Mouse (Mus musculus) heart, adult 8-10 months (tissue): Measurements from ENCODE around the gene Slc26a9. TPM values are rescaled to one million over a fixed set of nuclear protein-coding genes. Genes with fewer than 3 reads are reported as not detected.

Source experiments
- DNase-seq: peaks from one replicate; pipeline ENCODE4 v3.0.0; 2022; ENCODE audit warnings: low spot score
- total RNA-seq, 4 experiments: library from RNA; stranded (reverse); gene quantifications; 2 replicates each; pipeline ENCODE4 v1.2.4; 2022

The Slc26a9 gene
- under 1 TPM in 3 of 4 experiments, not detected in 1; 0.06 to 0.16 (median 0.09) TPM for total RNA-seq

DNA sequence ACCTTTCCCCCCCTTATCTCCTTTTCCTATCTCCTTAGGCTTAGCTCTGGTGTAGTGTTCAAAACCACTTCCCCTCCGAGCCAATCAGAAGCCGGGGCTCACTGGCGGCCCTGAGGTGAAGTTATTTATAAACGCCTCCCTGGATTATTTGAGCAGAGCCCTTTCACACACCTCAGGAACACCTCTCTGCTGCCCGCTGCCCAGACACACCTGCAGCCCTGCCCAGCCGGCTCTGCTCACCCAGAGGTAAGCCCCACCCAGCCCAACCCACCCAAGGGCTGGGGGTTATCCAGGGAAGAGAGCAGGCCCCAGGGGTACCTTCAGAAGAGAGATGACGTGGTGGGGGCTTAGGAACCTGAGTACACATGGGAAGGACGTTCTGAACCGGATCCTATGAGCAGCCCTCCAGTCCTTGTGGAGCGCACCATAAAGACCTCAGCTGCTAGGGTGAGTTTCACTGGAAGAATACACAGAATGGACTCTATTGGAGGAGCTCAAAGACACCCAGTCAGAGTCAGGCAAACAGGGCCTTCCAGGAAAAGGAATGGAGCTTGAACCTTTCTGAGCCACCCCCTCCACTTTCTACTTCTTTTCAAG lies at the start of gene Slc26a9:
Slc26a9 (plus strand) TSS at position 155 of the 597 bp plus-strand sequence.
- no peak for DNase-seq

DNA sequence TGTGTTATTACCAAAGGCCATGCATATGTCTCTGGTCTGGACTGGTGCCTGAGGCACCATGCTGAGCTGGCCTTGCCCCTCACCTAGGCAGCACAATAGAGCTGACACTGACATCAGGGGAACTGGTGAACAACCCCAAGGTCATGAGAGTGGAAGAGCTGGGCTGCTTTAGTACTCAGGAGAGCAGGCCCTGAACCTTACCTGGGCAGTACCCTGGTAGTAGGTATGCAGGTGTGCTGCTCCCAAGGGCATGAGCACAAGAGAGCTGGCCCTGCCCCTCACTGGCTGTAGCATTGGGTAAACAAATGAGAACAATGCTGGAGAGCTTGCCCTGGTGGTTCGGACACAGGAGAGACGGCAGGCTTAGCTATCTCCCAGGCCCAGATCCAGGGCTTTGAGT lies 48.5 kb upstream of the Slc26a9 start:
- no peak for DNase-seq

DNA sequence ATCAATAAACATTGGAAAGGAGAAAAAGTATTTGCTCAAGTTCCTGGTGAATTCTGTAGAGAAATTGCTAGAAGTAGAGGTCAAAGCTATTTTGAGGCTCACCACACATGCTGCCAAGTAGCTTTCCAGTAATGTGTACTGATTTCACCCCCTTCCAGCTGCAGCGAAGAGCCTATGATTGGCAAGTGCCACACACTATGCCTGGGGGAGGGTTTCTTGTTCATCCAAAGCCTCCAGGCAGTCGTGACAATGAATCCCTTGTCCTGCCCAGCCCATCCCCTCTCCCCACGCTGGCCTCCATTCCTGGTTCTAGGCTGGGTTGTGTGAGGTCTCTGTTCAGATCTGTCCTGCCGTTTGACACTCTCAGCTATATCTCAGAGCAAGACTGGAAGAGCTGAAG lies 47.5 kb upstream of the Slc26a9 start:
- no peak for DNase-seq

DNA sequence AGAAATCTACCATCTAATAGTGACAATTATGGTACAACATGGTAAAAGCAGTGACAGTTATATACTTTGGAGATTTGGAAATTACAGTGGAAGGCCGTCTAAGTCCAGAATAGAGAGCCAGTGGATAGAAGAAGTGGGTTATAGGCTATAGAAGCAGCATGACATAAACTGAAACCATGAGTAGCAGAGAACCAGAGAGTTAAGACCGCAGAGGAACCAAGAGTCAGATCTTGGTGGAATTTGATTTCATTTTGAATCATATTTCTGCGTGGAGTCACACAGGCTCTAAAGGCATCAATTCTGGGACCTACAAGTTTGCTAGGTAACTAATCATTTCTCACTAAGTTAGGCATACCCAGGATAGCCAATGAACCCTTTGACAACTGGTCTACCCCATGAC lies 45.1 kb upstream of the Slc26a9 start:
- no peak for DNase-seq

DNA sequence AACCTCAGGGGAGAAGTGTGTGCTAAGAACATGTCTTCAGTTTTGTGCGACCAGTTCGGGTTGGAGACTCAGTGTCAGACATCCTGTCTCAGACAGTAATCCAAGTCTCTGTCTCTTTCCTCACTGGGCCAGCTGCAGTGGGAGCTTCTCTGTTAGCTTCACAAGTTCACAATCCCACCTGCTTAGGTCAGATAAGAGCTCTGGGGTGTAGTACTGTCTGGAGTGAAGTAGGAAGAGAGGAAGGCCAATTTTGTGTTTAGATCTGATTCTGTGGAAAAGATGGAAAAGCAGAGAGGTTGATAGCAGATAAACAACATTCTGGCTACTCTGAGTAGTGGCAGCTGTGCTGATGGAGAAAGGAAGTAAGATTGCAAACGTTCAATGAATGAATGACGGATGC lies 44.2 kb upstream of the Slc26a9 start:
- no peak for DNase-seq

DNA sequence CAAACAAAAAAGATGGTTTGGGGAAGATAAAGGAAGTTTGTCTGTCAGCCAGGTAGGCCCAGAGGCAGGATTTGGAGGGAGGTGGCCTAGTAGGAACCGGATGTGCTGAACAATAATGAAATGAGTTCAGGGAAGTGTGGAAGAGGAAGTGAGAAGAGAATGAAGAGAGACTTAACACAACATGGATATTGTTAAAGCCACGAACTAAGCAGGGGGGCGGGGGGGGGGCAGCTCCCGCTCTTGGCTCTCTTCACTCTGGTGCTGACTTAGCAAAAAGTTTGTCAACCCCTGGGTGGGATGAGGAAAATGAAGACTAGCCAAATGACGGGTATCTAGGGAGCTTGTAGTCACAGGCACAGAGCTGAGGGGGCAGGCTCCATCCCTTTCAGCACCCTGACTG lies 43.4 kb upstream of the Slc26a9 start:
- no peak for DNase-seq

DNA sequence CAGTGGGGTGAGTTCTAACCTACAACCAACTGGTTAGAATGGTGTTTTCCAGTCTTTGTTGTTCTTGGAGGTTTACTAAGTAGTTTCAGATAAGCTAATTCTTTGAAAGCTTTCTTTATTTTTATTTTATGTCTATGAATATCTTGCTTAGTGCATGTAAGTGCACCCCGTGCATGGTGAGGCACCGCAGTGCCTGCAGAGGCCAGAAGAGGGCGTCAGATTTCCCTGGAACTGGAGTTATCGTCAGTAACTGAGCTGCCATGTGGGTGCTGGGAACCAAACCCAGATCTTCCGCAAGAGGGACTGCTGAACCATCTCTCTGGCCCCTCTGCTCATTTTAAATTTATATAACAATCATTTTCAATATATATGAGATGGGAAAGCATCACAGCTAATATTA lies 42.4 kb upstream of the Slc26a9 start:
- DNase-seq = no peak

DNA sequence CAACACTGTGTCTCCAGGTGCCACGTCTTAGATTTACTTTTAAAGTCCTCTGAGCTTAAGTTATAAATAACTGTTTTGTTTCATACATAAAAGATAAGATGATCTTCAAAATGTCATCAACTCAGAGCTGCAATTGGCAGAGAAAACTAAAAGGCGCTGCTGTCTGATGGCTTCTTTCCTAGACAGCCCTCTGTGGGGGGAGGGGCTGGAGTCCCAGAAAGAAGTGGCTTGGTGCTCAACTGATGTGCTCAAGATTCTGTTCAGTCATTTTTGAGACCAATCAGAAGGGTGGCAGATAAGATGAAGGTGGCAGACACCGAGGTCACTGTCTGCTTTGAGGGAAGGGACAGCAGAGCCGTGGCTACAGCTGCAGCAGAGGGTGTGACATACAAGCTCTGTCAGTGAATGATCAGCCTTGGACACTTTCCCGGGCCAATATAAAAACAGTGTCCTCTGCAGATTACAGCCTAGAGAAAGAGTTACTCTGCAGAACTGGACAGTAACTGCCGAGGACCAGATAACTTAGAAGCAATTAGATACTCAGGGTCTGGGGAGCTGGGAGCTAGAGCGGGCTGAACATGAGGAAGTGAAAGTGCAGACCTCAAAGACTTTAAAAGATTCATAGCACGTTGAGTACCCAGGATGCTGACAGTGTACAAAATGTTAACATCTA lies 41.6 kb upstream of the Slc26a9 start:
- no peak for DNase-seq

DNA sequence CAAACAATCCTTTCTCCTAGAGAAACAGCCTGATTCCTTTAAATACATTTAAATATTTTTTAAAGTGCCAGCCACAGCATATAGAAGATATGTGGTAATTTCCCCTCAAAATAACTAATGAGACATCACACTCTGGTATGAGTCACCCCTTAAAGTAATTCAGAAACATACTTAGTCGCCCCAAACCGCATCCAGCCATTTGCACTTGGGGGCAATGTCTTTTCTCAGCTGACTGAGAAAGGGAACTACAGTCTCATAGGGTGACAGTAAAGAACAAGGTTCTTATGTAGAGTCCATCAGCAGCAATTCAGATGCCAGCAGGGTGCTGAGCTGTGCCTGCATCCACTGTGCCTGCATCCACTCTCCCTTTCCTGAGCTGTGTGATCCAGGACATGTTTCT lies 40.3 kb upstream of the Slc26a9 start:
- no peak for DNase-seq

DNA sequence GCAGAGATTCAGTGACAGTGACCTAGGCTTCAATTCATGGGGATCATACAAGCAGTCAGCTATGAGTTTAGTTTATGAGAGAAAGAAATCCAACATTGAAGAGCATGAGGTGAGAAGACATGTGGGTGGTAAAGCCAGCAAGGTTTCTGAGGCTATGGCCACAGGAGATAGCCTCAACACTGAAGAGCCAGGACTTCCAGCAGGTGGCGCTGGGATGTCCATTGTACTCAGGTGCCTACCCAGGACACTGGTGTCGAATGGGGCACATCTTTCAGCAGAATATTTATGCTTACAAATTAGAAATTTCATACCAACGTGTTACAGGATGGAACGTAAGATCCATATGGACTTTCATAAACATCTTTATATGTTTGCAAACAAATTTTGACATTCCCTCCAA lies 35.5 kb upstream of the Slc26a9 start:
- DNase-seq = peak; percentile 28

DNA sequence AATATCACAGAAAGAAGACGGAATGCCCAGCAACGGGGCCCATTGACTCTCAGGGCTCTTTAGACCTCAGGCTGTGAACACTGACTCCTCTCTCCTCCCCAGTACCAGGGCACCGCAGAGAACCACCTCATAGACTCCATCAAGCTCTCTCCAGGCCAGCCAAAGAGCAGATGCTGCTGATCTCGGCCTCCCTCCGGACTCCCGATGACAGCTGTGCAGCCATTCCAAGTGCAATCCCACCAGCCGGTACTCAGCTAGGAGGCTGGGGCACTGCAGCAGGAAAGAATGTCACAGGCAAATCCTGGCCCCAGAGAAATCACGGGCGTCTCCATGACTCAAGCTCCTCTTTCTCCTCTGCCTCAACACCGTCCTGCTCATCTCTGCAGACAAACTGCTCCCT lies 32.3 kb upstream of the Slc26a9 start:
- DNase-seq = no peak

DNA sequence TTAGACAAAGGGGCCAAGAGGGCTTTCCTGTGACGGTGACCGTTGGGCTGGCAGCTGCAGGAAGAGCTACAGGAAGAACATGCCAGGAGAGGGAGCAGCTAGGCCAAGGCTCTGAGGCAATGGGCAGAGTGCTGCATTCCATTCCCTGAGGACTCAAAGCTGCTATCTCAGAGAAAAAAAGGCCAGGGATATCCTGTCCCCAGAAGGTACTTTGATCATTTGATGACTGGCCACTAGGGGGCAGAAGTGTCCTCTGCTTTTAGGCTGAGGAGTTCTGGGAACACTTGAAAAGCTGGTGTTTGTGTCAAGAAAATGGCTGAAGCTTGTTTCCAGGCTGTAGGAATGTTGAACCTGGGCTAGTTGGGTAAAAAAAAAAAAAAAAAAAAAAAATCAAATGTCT lies 31.4 kb upstream of the Slc26a9 start:
- DNase-seq = peak; percentile 83

DNA sequence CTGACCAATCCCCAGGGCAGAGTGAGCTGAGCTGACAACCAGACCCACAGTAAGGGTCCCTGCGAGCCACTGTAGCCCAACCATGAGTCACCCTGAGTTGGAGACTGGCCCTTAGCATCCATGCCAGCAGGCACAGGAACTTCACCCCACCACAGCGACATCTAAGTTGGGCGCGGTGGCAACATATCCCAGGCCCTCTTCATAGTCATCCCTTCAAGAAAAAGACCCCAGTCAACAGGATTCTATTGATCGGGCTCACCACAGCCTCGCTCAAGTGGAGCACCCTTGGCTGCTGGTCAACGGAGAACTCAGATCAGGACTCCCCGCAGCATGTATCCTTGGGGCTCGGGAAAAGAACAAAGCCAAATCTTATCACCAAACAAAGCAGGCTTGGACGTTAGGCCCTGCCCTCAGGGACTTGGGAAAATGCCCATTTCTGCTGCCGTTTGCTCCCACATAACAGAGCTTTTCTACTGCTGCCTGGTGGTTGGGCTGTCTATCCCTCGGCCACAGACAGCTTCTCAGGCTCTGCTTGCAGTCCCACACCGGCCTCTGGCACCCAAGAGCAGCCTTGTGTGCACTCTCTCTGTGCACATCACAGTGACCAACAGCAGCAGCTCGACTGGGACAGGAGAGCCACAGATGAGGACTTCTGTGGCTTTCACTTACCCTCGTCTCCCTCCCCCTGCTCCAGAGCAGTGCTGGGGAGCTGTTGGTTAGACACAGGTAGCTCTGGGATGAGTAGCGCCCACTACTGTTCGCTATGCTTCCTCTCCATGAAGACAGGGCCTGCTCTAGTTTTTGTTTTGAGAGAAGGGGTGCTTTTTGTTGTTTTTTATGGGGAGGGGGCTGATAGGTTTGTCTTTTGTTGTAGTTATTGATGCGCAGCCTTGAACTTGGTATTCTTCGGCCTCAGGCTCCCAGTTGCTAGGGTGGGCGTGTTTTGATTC lies 29.2 kb upstream of the Slc26a9 start:
- no peak for DNase-seq

DNA sequence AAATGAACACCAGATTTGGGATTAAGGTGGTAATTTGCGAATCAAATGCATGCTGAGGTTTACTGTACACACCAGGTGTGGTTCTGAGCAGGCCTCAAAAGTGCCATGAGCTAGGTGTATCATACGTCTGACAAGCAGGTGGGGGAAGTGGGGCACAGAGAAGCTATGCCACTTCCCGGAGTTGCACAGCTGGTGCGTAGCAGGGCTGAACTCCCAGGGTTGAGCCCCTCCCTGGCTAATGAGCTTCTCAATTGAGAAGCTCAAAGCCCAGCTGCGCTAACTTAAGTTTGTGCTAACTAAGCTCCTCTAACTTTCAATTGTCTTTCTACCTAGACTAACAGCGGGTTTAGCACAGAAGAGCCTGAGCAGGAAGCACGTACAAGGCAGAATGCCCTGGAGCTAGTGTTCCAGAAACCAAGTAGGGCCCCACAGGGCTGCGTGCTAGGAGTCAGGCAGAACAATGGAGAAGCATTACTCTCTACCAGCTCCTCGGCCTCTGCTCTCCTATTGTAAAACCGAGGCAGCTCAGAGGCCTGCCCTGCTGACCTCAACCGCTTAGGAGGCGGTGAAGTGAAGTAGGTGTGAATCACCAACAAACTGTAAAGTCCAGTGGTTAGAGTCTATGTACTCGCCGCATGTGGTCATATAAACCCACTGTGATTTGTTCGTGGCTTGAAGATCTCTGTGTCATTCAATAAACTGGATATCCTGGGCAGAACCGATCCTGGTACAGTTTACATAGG lies 24.7 kb upstream of the Slc26a9 start:
- DNase-seq = no peak

DNA sequence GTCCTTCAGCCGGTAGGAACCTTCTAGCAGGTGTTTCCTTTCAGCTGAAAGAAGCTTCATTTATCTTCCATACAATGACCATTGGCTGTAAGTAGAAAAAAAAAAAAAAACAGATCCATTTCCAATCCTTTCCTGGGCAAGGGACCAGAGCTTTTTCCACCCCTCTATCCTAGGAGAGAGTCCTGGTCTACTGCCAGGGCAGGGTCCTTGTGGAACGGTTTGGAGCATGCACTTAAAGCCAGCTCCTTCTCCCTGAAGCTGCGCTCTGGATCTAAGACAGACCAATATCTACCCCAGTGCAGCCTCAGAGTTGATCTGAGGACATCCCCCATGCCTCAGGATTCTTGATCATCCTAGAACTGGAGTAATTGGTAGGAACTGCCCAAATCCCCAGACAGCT lies 21.8 kb upstream of the Slc26a9 start:
- no peak for DNase-seq

DNA sequence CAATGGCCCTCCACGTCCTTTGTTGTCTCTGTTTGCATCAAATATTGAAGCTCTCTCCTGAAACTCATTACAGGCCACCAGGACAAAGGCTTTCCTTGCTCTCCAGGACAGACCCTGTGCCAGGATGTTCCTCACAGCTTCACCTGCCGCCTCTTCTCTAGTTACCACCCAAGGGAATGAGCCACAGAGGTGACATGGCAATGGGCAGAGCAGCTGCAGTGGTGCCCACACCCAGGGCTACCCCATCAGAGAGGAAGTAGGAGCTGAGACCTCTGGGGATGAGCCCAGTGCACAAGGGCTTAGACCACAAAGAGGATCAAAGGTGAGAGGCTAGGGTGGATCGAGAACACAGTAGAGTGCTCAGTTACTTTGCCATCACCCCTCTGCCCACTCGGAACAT lies 20.3 kb upstream of the Slc26a9 start:
- DNase-seq = no peak

DNA sequence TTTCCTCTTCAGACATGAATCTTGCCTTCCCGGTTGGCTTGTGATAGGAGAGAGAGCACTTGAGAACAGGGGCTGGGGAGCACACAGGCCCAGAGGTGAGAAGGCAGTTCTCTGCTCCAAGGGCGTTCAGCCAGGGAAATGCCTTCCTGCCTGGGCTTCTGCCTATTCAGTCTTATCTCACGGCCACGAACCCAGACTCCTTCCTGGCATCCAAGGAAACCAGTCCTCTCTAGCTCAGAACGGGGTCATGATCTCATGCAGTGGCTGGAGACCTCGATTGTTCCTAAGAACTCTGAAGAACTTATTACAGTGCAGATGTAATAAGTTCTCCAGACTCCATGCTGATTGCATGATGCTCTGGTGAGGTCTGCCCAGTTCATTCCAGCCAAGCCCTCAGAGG lies 17.2 kb upstream of the Slc26a9 start:
- DNase-seq = no peak

DNA sequence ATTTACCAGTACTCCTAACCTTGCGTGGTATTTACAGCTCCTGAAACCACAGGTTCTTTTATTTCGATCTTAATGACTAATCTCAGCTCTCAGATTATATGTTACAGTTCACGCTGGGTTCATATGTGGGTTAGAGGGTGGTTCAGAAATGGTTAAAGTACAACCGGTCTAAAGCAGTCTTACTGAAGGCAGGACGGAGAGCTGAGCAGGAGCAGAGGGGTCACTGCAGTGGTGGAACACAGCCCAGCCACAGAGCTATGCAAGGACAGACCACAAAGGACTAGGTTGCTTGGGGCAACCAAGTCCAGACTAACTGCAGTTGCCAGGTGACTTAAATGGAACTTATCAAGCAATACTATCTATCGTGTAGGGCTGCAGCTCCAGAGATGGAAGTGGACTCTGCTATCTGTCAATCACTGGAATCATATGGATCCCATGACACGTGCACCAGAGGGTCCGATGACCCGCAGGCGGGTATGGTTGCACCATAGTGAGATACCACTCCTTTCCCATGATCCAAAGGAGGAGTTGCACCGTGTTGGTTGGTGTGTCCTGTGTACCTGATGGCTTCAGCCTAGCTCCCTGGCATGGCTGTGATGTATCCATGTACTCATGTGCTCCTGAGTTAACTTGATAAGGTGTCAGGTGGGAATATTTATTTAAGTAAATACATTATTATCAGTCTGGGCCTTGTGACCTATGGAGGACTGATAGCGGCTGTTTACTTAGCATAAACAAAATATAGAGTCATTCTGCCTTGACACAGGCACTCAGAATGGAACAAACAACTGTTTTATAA lies 13.0 kb upstream of the Slc26a9 start:
- no peak for DNase-seq

DNA sequence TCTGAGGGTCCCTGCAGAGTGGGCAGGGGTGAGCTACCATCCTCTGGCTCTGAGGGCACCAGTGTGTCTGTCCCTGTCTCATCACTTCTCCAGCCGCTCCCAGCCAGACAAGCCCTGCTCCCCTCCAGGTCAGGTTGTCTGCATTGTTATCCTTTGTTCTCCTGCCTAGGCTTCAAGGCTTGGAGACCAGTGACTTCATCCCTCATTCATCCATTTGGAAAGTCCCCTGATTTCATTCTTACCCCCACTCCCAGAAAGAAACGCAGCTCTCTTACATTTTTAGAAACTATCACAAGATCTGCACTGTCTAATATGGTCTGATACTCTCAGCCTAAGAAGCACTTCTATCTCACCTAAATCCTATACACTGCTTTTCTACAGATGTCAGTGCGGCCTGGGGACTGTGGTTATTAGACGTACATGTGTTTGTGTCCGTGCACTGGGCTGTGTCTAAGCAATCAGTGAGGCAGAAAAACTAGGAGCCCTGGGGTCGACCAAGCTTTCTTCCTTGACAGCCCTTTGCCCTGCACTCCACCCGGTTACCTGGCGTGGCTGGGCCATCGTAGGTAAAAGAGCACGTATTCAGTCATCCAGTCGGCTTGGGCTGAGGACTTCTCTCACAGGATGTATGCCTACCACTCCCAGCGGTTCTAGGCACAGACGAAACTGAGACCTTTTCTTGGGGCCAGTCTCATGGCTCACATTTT lies 10.2 kb upstream of the Slc26a9 start:
- DNase-seq = no peak

DNA sequence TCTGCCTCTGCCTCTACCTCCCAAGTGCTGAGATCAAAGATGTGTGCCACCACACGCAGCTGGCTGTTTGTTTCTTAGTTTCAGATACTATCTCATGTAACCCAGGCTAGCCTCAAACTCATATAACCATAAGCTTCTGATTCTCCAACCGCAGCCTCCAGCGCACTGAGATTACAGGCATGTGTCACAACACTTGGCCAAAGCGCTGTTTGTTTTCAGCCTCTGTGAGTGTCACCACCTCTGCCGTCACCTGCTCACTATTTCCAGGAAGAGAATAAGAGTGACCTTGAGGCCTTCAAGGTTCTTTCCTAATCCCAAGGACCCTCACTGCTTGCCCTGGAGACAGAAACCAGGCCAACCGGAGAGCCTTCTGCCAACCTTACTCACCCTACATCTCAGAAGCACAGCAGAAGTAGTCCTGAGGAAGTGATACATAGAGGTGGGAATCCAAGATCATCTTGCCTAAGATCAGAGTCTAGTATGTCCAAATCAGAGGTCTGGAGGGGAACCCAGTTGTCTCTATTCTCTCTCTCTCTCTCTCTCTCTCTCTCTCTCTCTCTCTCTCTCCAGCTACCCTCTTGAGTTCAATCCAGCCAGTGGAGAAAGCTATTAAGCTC lies 9.1 kb upstream of the Slc26a9 start:
- no peak for DNase-seq
